10 mouse cellular contexts compared by ENCODE assay signal in the genomic region with DNA sequence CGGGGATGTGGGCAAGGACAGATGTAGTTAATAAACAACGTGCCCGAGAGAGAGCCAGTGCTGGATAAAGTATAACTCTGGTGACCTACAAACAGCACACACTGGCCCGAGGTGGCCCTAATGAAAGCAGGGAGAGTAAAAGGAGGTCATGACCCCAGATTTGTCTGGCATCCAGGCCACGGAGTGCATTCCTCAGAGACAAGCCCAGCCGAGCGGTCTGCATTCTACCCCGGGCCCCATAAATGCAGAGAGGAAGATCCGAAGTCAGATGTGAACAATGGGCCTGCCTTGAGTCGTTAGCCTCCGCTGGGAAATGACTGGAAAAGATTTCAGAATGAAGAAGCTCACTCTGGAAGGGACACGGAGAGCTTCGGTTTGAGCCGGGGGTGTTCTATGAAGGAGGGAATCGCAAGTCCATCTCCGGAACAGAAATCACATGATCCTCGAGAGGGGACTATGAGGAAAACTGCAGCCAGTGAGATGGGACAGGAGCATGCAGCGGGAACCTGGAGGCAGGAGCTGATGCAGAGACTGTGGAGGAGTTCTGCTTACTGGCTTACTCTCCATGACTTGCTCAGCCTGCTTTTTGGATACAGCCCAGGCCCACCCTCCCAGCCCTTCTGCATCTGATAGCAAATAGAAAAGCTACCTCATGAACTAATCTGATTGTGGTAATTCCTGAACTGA.
DNase-seq lines count a peak whose midpoint lies in the region; ATAC-seq lines count a peak whose summit lies in the region.
"Had no signal": no experiment of that assay in that cellular context is flagged by ENCODE, and none has a peak within 500 bp of the region (broad histone marks: within the 10 kb centered on the region; RNA-seq: fewer than 3 reads in every experiment).

No protein-coding gene starts in this region.

- peaks cover 5% of the 10 kb centered on the region; the same call in 1 of the 2 replicates for H3K4me1 ChIP-seq in hindbrain, embryonic 12.5 days
- no peaks in the 10 kb centered on the region for H3K4me1 ChIP-seq in hindbrain, embryonic 16.5 days (ENCODE audit: control insufficient read depth, insufficient read depth, low read depth, low read length)
- H3K4me1 ChIP-seq in embryonic facial prominence, embryonic 12.5 days = peaks cover 12% of the 10 kb centered on the region
- peaks cover 5% of the 10 kb centered on the region; the same call in 1 of the 2 replicates for H3K4me1 ChIP-seq in neural tube, embryonic 12.5 days
- H3K4me1 ChIP-seq: megakaryocyte, embryonic 14.5 days had no signal

- no peak overlapping the region for H3K9ac ChIP-seq in hindbrain, embryonic 12.5 days
- no peak overlapping the region for H3K9ac ChIP-seq in hindbrain, embryonic 16.5 days (ENCODE audit: low read depth, low read length)
- no peak overlapping the region for H3K9ac ChIP-seq in embryonic facial prominence, embryonic 12.5 days
- no peak overlapping the region for H3K9ac ChIP-seq in neural tube, embryonic 12.5 days

- peak; percentile 88 for DNase-seq in kidney, postnatal 14 days
- DNase-seq in layer of hippocampus, postnatal 36 days = no peak
- no peak for DNase-seq in right cerebral cortex, postnatal 25 days
- DNase-seq: spleen, adult 18-20 months had no signal

- no peak for ATAC-seq in hindbrain, embryonic 12.5 days (ENCODE audit: low FRiP score)
- ATAC-seq in hindbrain, embryonic 16.5 days = no peak
- ATAC-seq in embryonic facial prominence, embryonic 12.5 days (ENCODE audit: insufficient number of reproducible peaks, insufficient read depth, low FRiP score, low TSS enrichment) = peak; percentile 69
- ATAC-seq in neural tube, embryonic 12.5 days (ENCODE audit: low FRiP score, low read depth) = no peak
- no peak for ATAC-seq in cerebellum, adult (ENCODE audit: insufficient number of reproducible peaks, low FRiP score, low TSS enrichment)

- no peak overlapping the region for H3K27ac ChIP-seq in hindbrain, embryonic 12.5 days
- H3K27ac ChIP-seq in hindbrain, embryonic 16.5 days (ENCODE audit: low read depth, low read length) = no peak overlapping the region
- H3K27ac ChIP-seq in embryonic facial prominence, embryonic 12.5 days = peak overlapping the region; percentile 1; the same call in 1 of the 2 replicates
- H3K27ac ChIP-seq in neural tube, embryonic 12.5 days = no peak overlapping the region

- H3K4me2 ChIP-seq in hindbrain, embryonic 12.5 days (replicated peaks) = peak overlapping the region; percentile 17
- no peak overlapping the region for H3K4me2 ChIP-seq in hindbrain, embryonic 16.5 days (ENCODE audit: low read length)
- H3K4me2 ChIP-seq in embryonic facial prominence, embryonic 12.5 days (replicated peaks) = peak overlapping the region; percentile 22; the same call in 1 of the 2 replicates
- peak overlapping the region; percentile 30 for H3K4me2 ChIP-seq in neural tube, embryonic 12.5 days (replicated peaks)

- H3K9me3 ChIP-seq in hindbrain, embryonic 12.5 days (replicated peaks) = no peaks in the 10 kb centered on the region
- H3K9me3 ChIP-seq in hindbrain, embryonic 16.5 days (ENCODE audit: control insufficient read depth, low read length) = no peaks in the 10 kb centered on the region
- no peaks in the 10 kb centered on the region for H3K9me3 ChIP-seq in embryonic facial prominence, embryonic 12.5 days
- H3K9me3 ChIP-seq in neural tube, embryonic 12.5 days = no peaks in the 10 kb centered on the region

- H3K4me3 ChIP-seq in hindbrain, embryonic 12.5 days = no peak overlapping the region
- no peak overlapping the region for H3K4me3 ChIP-seq in hindbrain, embryonic 16.5 days (ENCODE audit: low read length)
- no peak overlapping the region for H3K4me3 ChIP-seq in embryonic facial prominence, embryonic 12.5 days
- no peak overlapping the region for H3K4me3 ChIP-seq in neural tube, embryonic 12.5 days
- H3K4me3 ChIP-seq: megakaryocyte, embryonic 14.5 days had no signal

- H3K36me3 ChIP-seq in hindbrain, embryonic 12.5 days = no peaks in the 10 kb centered on the region
- no peaks in the 10 kb centered on the region for H3K36me3 ChIP-seq in hindbrain, embryonic 16.5 days (ENCODE audit: control insufficient read depth, insufficient read depth, low read length)
- no peaks in the 10 kb centered on the region for H3K36me3 ChIP-seq in embryonic facial prominence, embryonic 12.5 days
- no peaks in the 10 kb centered on the region for H3K36me3 ChIP-seq in neural tube, embryonic 12.5 days

- WGBS in hindbrain, embryonic 12.5 days = 15% methylated on average over 18 of the region's 18 CpGs
- 15% methylated on average over 18 of the region's 18 CpGs for WGBS in hindbrain, embryonic 16.5 days
- 10% methylated on average over 18 of the region's 18 CpGs for WGBS in embryonic facial prominence, embryonic 12.5 days
- 12% methylated on average over 18 of the region's 18 CpGs for WGBS in neural tube, embryonic 12.5 days

- H3K27me3 ChIP-seq in hindbrain, embryonic 12.5 days = no peaks in the 10 kb centered on the region
- H3K27me3 ChIP-seq in hindbrain, embryonic 16.5 days (replicated peaks; ENCODE audit: control insufficient read depth, insufficient read depth, low read length) = no peaks in the 10 kb centered on the region
- H3K27me3 ChIP-seq in embryonic facial prominence, embryonic 12.5 days = no peaks in the 10 kb centered on the region
- no peaks in the 10 kb centered on the region for H3K27me3 ChIP-seq in neural tube, embryonic 12.5 days (replicated peaks)
- H3K27me3 ChIP-seq: megakaryocyte, embryonic 14.5 days had no signal
